Mouse (Mus musculus): ENCODE results near the gene Crim1. TPM values are rescaled to one million over a fixed set of nuclear protein-coding genes. Genes with fewer than 3 reads are reported as not detected.

Gene Crim1
- 55.2 and 102 TPM in 2 replicates for polyA plus RNA-seq (2011; ENCODE audit: insufficient read length, low read depth, missing spikeins)

- H3K4me1 ChIP-seq (ENCODE audit: control insufficient read depth, insufficient read depth, low read length): peaks cover 5% of the 10 kb centered on the region; the same call in 1 of the 2 replicates
- TF ChIP-seq CTCF (IDR thresholded peaks at IDR 0.05; ENCODE audit: borderline replicate concordance, insufficient read depth, low read length) (no peak), POLR2A (IDR thresholded peaks at IDR 0.05; ENCODE audit: low read depth, low read length) (peak; percentile 85)
- peak within 1 kb of the TSS; percentile 78 for H3K27ac ChIP-seq (ENCODE audit: insufficient read depth, low read length)
- H3K4me3 ChIP-seq (ENCODE audit: insufficient read depth, low read length): peak within 1 kb of the TSS; percentile 78
Measured at GRCm38 (mm10) chr17:78199626-78200560, at the start of gene Crim1. Gene Crim1 (plus strand): TSS chr17:78200248.

- no peak for TF ChIP-seq CTCF (IDR thresholded peaks at IDR 0.05; ENCODE audit: borderline replicate concordance, insufficient read depth, low read length)
- no peak for TF ChIP-seq POLR2A (IDR thresholded peaks at IDR 0.05; ENCODE audit: low read depth, low read length)
- Histone ChIP-seq H3K27ac (ENCODE audit: insufficient read depth, low read length) (no peak overlapping the region), H3K4me3 (ENCODE audit: insufficient read depth, low read length) (no peak overlapping the region), H3K4me1 (ENCODE audit: control insufficient read depth, insufficient read depth, low read length) (no peaks in the 10 kb centered on the region; the same call in 1 of the 2 replicates)
Measured at GRCm38 (mm10) chr17:78151479-78152282, 48.4 kb upstream of the Crim1 start.

- no peaks in the 10 kb centered on the region for H3K4me1 ChIP-seq (ENCODE audit: control insufficient read depth, insufficient read depth, low read length)
- TF ChIP-seq POLR2A (IDR thresholded peaks at IDR 0.05; ENCODE audit: low read depth, low read length) (no peak), CTCF (IDR thresholded peaks at IDR 0.05; ENCODE audit: borderline replicate concordance, insufficient read depth, low read length) (peak; percentile 32; the same call in 1 of the 2 replicates)
- no peak overlapping the region for H3K27ac ChIP-seq (ENCODE audit: insufficient read depth, low read length)
- no peak overlapping the region for H3K4me3 ChIP-seq (ENCODE audit: insufficient read depth, low read length)
Measured at GRCm38 (mm10) chr17:78163278-78163677, 36.8 kb upstream of the Crim1 start.

- H3K4me3 ChIP-seq (ENCODE audit: insufficient read depth, low read length): no peak overlapping the region
- H3K4me1 ChIP-seq (ENCODE audit: control insufficient read depth, insufficient read depth, low read length): no peaks in the 10 kb centered on the region
- H3K27ac ChIP-seq (ENCODE audit: insufficient read depth, low read length): no peak overlapping the region
- no peak for TF ChIP-seq POLR2A (IDR thresholded peaks at IDR 0.05; ENCODE audit: low read depth, low read length)
- TF ChIP-seq CTCF (IDR thresholded peaks at IDR 0.05; ENCODE audit: borderline replicate concordance, insufficient read depth, low read length): no peak
Measured at GRCm38 (mm10) chr17:78163724-78164236, 36.3 kb upstream of the Crim1 start.

- H3K27ac ChIP-seq (ENCODE audit: insufficient read depth, low read length): no peak overlapping the region
- no peak overlapping the region for H3K4me3 ChIP-seq (ENCODE audit: insufficient read depth, low read length)
- no peaks in the 10 kb centered on the region for H3K4me1 ChIP-seq (ENCODE audit: control insufficient read depth, insufficient read depth, low read length)
- TF ChIP-seq CTCF (IDR thresholded peaks at IDR 0.05; ENCODE audit: borderline replicate concordance, insufficient read depth, low read length) (no peak), POLR2A (IDR thresholded peaks at IDR 0.05; ENCODE audit: low read depth, low read length) (no peak)
Measured at GRCm38 (mm10) chr17:78165855-78166254, 34.2 kb upstream of the Crim1 start.

GRCm38 (mm10) chr17:78166566-78166965 lies 33.5 kb upstream of the Crim1 start:
- TF ChIP-seq CTCF (IDR thresholded peaks at IDR 0.05; ENCODE audit: borderline replicate concordance, insufficient read depth, low read length) (no peak), POLR2A (IDR thresholded peaks at IDR 0.05; ENCODE audit: low read depth, low read length) (no peak)
- Histone ChIP-seq H3K27ac (ENCODE audit: insufficient read depth, low read length) (no peak overlapping the region), H3K4me1 (ENCODE audit: control insufficient read depth, insufficient read depth, low read length) (no peaks in the 10 kb centered on the region), H3K4me3 (ENCODE audit: insufficient read depth, low read length) (no peak overlapping the region)

- H3K4me1 ChIP-seq (ENCODE audit: control insufficient read depth, insufficient read depth, low read length): no peaks in the 10 kb centered on the region
- TF ChIP-seq CTCF (IDR thresholded peaks at IDR 0.05; ENCODE audit: borderline replicate concordance, insufficient read depth, low read length): no peak
- no peak for TF ChIP-seq POLR2A (IDR thresholded peaks at IDR 0.05; ENCODE audit: low read depth, low read length)
- no peak overlapping the region for H3K4me3 ChIP-seq (ENCODE audit: insufficient read depth, low read length)
- H3K27ac ChIP-seq (ENCODE audit: insufficient read depth, low read length): no peak overlapping the region
Measured at GRCm38 (mm10) chr17:78172371-78172770, 27.7 kb upstream of the Crim1 start.

- Histone ChIP-seq H3K4me3 (ENCODE audit: insufficient read depth, low read length) (no peak overlapping the region), H3K27ac (ENCODE audit: insufficient read depth, low read length) (no peak overlapping the region), H3K4me1 (ENCODE audit: control insufficient read depth, insufficient read depth, low read length) (no peaks in the 10 kb centered on the region)
- no peak for TF ChIP-seq POLR2A (IDR thresholded peaks at IDR 0.05; ENCODE audit: low read depth, low read length)
- TF ChIP-seq CTCF (IDR thresholded peaks at IDR 0.05; ENCODE audit: borderline replicate concordance, insufficient read depth, low read length): no peak
Measured at GRCm38 (mm10) chr17:78180766-78181165, 19.3 kb upstream of the Crim1 start.

GRCm38 (mm10) chr17:78196184-78196583 lies 3.9 kb upstream of the Crim1 start:
- TF ChIP-seq CTCF (IDR thresholded peaks at IDR 0.05; ENCODE audit: borderline replicate concordance, insufficient read depth, low read length): no peak
- no peak for TF ChIP-seq POLR2A (IDR thresholded peaks at IDR 0.05; ENCODE audit: low read depth, low read length)
- H3K27ac ChIP-seq (ENCODE audit: insufficient read depth, low read length): no peak overlapping the region
- H3K4me3 ChIP-seq (ENCODE audit: insufficient read depth, low read length): no peak overlapping the region
- 0 out of 2 replicates have a peak, but pooled peaks cover 2% of the 10 kb centered on the region for H3K4me1 ChIP-seq (ENCODE audit: control insufficient read depth, insufficient read depth, low read length)

Data from embryonic fibroblast, embryonic 13.5 days (primary cell).